Mouse (Mus musculus): ENCODE results near the gene Cct3.
A peak's percentile ranks its signal among the peaks of the same experiment; 100 is the strongest.
"Not testable (repeated sequence)": the region's sequence is repeated elsewhere in the genome, so short reads cannot be mapped to it uniquely, and the experiment has no call there.

Cct3 gene

GRCm38 (mm10) chr3:88296561-88297318 is at the start of gene Cct3, which contains the start of gene Tsacc:
Gene Cct3, plus strand, starts transcription at chr3:88297116.
Gene Tsacc, minus strand, starts transcription at chr3:88296999.
- peak; percentile 94 for DNase-seq

GRCm38 (mm10) chr3:88247666-88248065 is 49.2 kb upstream of the Cct3 start:
- DNase-seq, result no peak

- DNase-seq, result no peak
Observed at GRCm38 (mm10) chr3:88248406-88248805, 48.5 kb upstream of the Cct3 start.

- no peak for DNase-seq
Observed at GRCm38 (mm10) chr3:88252739-88253138, 44.2 kb upstream of the Cct3 start.

GRCm38 (mm10) chr3:88254268-88254926 is 42.5 kb upstream of the Cct3 start, which contains the start of gene Rhbg:
Gene Rhbg, minus strand, starts transcription at chr3:88254709.
- DNase-seq, result peak; percentile 28

GRCm38 (mm10) chr3:88255950-88256349 is 41.0 kb upstream of the Cct3 start:
- no peak for DNase-seq

GRCm38 (mm10) chr3:88256382-88256781 is 40.5 kb upstream of the Cct3 start:
- no peak for DNase-seq

- no peak for DNase-seq
Observed at GRCm38 (mm10) chr3:88262346-88262745, 34.6 kb upstream of the Cct3 start.

- not testable (repeated sequence) for DNase-seq
Observed at GRCm38 (mm10) chr3:88268014-88268413, 28.9 kb upstream of the Cct3 start.

- DNase-seq, result no peak
Observed at GRCm38 (mm10) chr3:88268991-88269390, 27.9 kb upstream of the Cct3 start.

GRCm38 (mm10) chr3:88271298-88271697 is 25.6 kb upstream of the Cct3 start:
- not testable (repeated sequence) for DNase-seq

GRCm38 (mm10) chr3:88271859-88272258 is 25.1 kb upstream of the Cct3 start:
- DNase-seq, result no peak

GRCm38 (mm10) chr3:88274002-88274401 is 22.9 kb upstream of the Cct3 start:
- DNase-seq, result peak; percentile 26

- DNase-seq, result no peak
Observed at GRCm38 (mm10) chr3:88276121-88276520, 20.8 kb upstream of the Cct3 start.

- DNase-seq, result peak; percentile 18
Observed at GRCm38 (mm10) chr3:88276529-88277143, 20.3 kb upstream of the Cct3 start.

- no peak for DNase-seq
Observed at GRCm38 (mm10) chr3:88280035-88280434, 16.9 kb upstream of the Cct3 start.

- not testable (repeated sequence) for DNase-seq
Observed at GRCm38 (mm10) chr3:88281141-88281916, 15.6 kb upstream of the Cct3 start.

- DNase-seq, result not testable (repeated sequence)
Observed at GRCm38 (mm10) chr3:88284815-88285564, 11.9 kb upstream of the Cct3 start.

- DNase-seq, result not testable (repeated sequence)
Observed at GRCm38 (mm10) chr3:88285565-88285895, 11.4 kb upstream of the Cct3 start.

- no peak for DNase-seq
Observed at GRCm38 (mm10) chr3:88287110-88287509, 9.8 kb upstream of the Cct3 start, which contains the start of gene Gm38392. Gene Gm38392, minus strand, starts transcription at chr3:88287210.

GRCm38 (mm10) chr3:88288133-88288713 is 8.7 kb upstream of the Cct3 start:
- DNase-seq, result not testable (repeated sequence)

GRCm38 (mm10) chr3:88291970-88292369 is 4.9 kb upstream of the Cct3 start:
- peak; percentile 60 for DNase-seq

Measured in thymus, postnatal 4 days (tissue).